Mouse (Mus musculus): ENCODE data around the gene 1190007I07Rik.

- TF ChIP-seq CHD2 (IDR thresholded peaks at IDR 0.05; ENCODE audit: low read depth, low read length), result no peak
- TF ChIP-seq ZNF384 (IDR thresholded peaks at IDR 0.05; ENCODE audit: low read depth, low read length), result no peak
- TF ChIP-seq MAFK (IDR thresholded peaks at IDR 0.05; ENCODE audit: insufficient read depth, low read depth, low read length), result no peak
Measured at GRCm38 (mm10) chr10:82632496-82633280, 9.7 kb upstream of the 1190007I07Rik start.

Measured in ES-E14 (cell line).